Mouse (Mus musculus): ENCODE data around the gene Tex38.

DNA sequence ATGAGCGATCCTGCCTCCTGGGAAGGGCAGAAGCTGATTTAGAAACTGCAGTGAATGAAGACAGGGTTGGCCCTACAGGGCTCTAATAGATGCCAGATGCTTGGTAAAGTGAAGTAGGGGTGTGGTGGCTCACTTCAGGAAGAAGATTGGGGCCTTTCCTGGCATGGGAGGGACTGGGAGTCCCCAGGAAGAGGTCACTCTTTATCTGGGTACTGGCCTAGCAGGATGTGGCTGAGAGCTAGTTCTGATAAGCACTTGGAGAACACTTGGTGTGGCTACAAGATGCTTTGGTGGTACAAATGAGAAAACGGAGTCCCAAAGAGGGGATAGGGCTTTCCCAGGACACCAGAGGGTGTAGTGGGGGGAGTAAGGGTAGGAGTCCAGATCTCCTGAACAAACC lies 43.4 kb upstream of the Tex38 start:
- TF ChIP-seq CTCF (IDR thresholded peaks at IDR 0.05; ENCODE audit: control insufficient read depth, insufficient read depth, low read length): no peak
- TF ChIP-seq POLR2A (IDR thresholded peaks at IDR 0.05; ENCODE audit: borderline replicate concordance, control insufficient read depth, low read depth, low read length): no peak
